Mouse (Mus musculus) limb, embryonic 15.5 days (tissue): ENCODE results near the gene 1810010D01Rik. TPM values are rescaled to one million over a fixed set of nuclear protein-coding genes. Genes with fewer than 3 reads are reported as not detected.

ENCODE experiments used
- ATAC-seq: fragments of 200-750 bp; cut with Nextera tagmentation; 2 replicates; pipeline ENCODE4 v1.8.0; 2017; ENCODE audit warnings: low read depth, moderate TSS enrichment; ENCODE audit not compliant: insufficient number of reproducible peaks, low FRiP score, low TSS enrichment
- H3K27ac ChIP-seq: fragments of 300-500 bp; sonication (generic); 2 replicates; pipeline ENCODE4 v1.5.1; 2015; ENCODE audit warnings: moderate library complexity, mild to moderate bottlenecking, inconsistent platforms
- H3K27me3 ChIP-seq: fragments of 300-500 bp; sonication (generic); 2 replicates; pipeline ENCODE4 v1.6.1; 2015; ENCODE audit warnings: inconsistent platforms
- H3K36me3 ChIP-seq: fragments of 300-500 bp; sonication (generic); 2 replicates; pipeline ENCODE4 v1.6.1; 2015; ENCODE audit warnings: inconsistent platforms
- H3K4me1 ChIP-seq: fragments of 300-500 bp; sonication (generic); 2 replicates; pipeline ENCODE4 v1.6.1; 2015; ENCODE audit warnings: inconsistent platforms
- H3K4me2 ChIP-seq: fragments of 300-500 bp; sonication (generic); 2 replicates; pipeline ENCODE4 v1.6.1; 2015; ENCODE audit warnings: mild to moderate bottlenecking, inconsistent platforms
- H3K4me3 ChIP-seq: fragments of 300-500 bp; sonication (generic); 2 replicates; pipeline ENCODE4 v1.5.1; 2015; ENCODE audit warnings: mild to moderate bottlenecking, inconsistent platforms
- H3K9ac ChIP-seq: fragments of 300-500 bp; sonication (generic); 2 replicates; pipeline ENCODE4 v1.6.1; 2015; ENCODE audit warnings: inconsistent platforms
- H3K9me3 ChIP-seq: fragments of 300-500 bp; sonication (generic); 2 replicates; pipeline ENCODE4 v1.6.1; 2016; ENCODE audit warnings: inconsistent platforms
- WGBS: fragments of 180-500 bp; shearing (Covaris S2); methylation state at CpG from one replicate; pipeline ENCODE4 v1.1.7; 2015; 5-methylcytosine and 5-hydroxymethylcytosine counted together
- polyA plus RNA-seq: library from polyadenylated mRNA; unstranded; fragments of >200 nt; fragmentation: Nextera tagmentation; extraction: Ambion mirVana; gene quantifications from 2 replicates; pipeline ENCODE4 v1.2.1, GENCODE M21; 2015

The 1810010D01Rik gene
- polyA plus RNA-seq, 1 experiment from 2014 or later, result 0.82 TPM

DNA sequence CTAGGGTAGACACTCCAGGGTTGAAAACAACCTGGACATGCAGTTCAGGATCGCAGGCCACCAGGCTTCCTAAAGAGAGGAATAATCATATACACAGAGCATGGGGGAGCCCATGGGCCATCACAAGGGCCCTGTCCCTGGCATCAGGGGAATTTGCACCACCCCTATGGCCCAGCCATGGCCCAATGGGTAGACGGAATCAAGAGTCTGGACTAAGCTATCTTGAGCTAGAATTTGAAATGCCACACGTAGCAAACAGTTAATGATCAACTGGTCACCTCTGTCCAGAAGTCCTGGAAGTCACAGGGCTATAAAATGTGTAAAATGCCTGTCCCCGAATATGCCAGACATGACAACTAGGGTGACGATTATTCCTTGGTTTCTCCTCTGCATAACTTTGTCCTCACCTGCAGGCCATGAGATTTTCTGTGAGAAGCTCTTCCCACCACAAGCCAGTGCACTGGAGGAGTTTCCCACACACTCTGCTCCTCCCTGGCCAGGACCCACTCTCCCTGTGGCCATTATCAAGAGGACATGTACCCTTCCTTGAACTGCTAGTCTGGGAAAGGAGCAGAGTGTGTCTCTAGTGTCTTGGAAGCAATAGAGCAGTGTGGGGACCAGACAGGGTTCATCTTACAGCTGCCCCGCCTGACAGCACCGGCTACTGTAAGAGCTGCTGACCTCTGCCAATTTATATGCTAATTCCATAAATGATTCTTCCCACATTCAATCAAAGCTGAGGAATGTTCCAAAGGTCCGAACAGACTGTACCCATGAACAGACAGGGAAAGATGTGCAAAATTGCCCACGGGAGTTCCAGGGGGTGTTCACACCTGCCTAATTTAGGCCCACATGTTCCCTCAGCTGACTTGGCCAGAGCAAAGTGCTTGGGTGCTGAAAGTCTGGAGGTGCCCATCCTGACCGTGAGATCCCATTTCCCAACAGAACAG is 27.2 kb upstream of the 1810010D01Rik start:
- no peak overlapping the region for H3K4me2 ChIP-seq
- H3K4me3 ChIP-seq, result no peak overlapping the region
- no peaks in the 10 kb centered on the region for H3K27me3 ChIP-seq
- no peaks in the 10 kb centered on the region for H3K36me3 ChIP-seq
- no peak overlapping the region for H3K9ac ChIP-seq
- ATAC-seq, result no peak
- no peak overlapping the region for H3K27ac ChIP-seq
- 85% methylated on average over 10 of the region's 10 CpGs for WGBS
- peaks cover 12% of the 10 kb centered on the region for H3K4me1 ChIP-seq
- no peaks in the 10 kb centered on the region for H3K9me3 ChIP-seq

DNA sequence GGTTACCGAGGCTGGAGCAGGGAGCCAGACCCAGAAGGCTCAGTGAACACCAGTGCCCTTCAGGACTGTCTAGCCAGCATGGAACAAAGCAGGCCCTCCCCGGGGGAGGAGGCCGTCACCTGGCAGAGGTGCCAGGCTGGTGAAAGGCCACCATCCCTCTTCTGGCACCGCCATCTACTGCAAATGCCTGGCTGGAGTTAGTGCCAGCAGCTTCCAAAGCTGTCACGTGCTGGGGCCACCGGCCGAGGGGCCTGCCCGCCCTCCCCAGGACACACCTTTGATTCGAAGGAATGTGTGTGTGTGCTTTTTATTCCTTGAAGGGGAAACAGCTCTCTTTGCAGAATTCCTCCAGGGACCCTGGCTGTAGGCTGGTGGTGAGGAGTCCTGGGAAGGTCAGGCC is 23.7 kb upstream of the 1810010D01Rik start:
- 58% methylated on average over 9 of the region's 9 CpGs for WGBS
- Histone ChIP-seq H3K9me3 (no peaks in the 10 kb centered on the region), H3K27me3 (no peaks in the 10 kb centered on the region), H3K4me1 (no peaks in the 10 kb centered on the region), H3K27ac (no peak overlapping the region), H3K4me2 (no peak overlapping the region), H3K36me3 (no peaks in the 10 kb centered on the region), H3K4me3 (no peak overlapping the region), H3K9ac (no peak overlapping the region)
- ATAC-seq, result no peak

DNA sequence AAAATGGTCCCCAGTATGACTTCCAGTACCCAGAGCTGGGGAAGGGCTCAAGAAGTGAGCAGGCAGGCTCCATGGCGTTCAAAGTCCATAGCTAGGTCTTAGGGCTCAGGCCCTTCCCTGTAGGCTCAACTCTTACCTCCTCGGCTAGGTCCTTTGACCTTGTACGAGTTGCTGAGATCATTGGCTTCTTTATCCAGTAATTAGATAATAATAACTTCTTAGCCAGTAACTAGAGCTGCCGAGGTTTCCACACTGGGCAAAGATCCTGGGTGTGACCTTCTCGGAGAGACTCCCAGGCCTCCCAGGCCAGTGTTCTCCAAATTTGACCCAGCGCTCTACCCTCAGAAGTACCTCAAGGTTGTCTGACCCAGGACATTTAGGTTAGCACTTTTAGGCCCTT is 18.7 kb upstream of the 1810010D01Rik start:
- H3K4me2 ChIP-seq, result no peak overlapping the region
- no peak for ATAC-seq
- WGBS, result 87% methylated on average over 6 of the region's 6 CpGs

DNA sequence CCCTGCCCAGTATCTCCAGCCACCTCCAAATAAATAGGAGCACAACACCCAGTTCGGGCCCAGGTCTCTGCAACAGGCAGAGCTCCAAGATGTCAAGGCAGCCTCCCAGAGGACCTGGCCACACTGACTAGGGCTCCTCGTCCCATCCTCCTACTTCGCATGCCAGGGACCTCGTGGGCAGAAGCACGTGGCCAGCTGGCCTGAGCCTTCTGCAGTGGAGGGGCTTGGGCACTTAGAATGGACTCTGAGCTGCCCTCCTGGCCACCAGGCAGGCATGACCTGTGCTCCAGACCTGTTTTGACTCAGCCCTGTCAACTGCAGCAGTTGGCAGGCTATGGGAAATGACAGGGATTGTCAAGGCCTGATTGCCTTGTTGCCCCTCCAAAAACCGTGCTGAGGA is 17.7 kb upstream of the 1810010D01Rik start:
- no peak for ATAC-seq
- 81% methylated on average over 6 of the region's 6 CpGs for WGBS

More for the DNA sequence above, 18.7 kb upstream of the 1810010D01Rik start:
- no peaks in the 10 kb centered on the region for H3K36me3 ChIP-seq
- no peak overlapping the region for H3K27ac ChIP-seq
- H3K27me3 ChIP-seq, result no peaks in the 10 kb centered on the region
- no peaks in the 10 kb centered on the region for H3K9me3 ChIP-seq
- H3K9ac ChIP-seq, result no peak overlapping the region
- H3K4me1 ChIP-seq, result peaks cover 15% of the 10 kb centered on the region
- H3K4me3 ChIP-seq, result no peak overlapping the region

DNA sequence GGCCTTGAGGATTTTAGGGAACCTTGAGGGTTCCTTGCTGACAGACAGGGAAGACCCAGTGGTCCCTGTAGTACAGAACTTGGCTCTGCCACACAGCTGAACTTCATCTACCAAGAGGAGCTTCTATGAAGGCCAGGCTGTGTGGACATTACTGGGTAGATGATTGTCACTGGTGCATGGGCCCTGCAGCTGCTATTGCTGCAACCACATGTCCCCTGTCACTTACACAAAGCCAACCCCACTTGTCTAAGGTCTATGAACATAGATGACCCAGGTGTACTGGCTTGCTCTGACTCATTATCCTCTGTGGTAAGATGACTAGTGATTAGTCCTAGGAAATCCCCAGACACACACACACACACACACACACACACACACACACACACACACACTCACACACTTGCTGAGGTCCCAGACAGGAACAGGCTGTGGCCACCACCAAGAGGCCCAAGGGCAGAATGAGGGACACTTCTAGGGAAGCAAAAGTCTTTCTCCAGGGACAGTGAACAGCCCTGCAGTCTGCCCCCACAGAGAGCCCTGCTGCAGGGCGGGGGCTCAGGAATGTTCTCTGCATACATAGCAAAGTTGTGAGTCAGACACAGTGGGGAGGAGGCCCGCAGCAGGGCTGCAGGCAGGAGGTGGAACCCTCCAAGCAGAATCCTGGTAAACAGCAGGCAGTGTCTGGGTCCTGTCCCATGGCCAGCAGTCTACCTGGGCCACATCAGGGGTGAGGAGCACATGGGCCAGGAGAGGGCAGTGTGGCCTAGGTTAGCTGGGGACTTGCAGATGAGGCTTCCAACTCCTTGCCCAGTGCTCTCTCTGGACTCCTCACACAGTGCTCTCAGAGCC is 14.1 kb upstream of the 1810010D01Rik start:
- 0% methylated on average over 2 of the region's 2 CpGs for WGBS
- no peaks in the 10 kb centered on the region for H3K36me3 ChIP-seq
- peak overlapping the region; percentile 81 for H3K27ac ChIP-seq
- peaks cover 28% of the 10 kb centered on the region for H3K4me1 ChIP-seq
- H3K4me2 ChIP-seq, result no peak overlapping the region
- no peaks in the 10 kb centered on the region for H3K9me3 ChIP-seq
- H3K27me3 ChIP-seq, result no peaks in the 10 kb centered on the region
- no peak overlapping the region for H3K4me3 ChIP-seq
- ATAC-seq, result peak; percentile 86
- H3K9ac ChIP-seq, result no peak overlapping the region

More for the DNA sequence above, 17.7 kb upstream of the 1810010D01Rik start:
- no peak overlapping the region for H3K4me3 ChIP-seq
- H3K9me3 ChIP-seq, result no peaks in the 10 kb centered on the region
- H3K9ac ChIP-seq, result no peak overlapping the region
- no peaks in the 10 kb centered on the region for H3K27me3 ChIP-seq
- peaks cover 18% of the 10 kb centered on the region for H3K4me1 ChIP-seq
- H3K4me2 ChIP-seq, result no peak overlapping the region
- no peaks in the 10 kb centered on the region for H3K36me3 ChIP-seq
- no peak overlapping the region for H3K27ac ChIP-seq

DNA sequence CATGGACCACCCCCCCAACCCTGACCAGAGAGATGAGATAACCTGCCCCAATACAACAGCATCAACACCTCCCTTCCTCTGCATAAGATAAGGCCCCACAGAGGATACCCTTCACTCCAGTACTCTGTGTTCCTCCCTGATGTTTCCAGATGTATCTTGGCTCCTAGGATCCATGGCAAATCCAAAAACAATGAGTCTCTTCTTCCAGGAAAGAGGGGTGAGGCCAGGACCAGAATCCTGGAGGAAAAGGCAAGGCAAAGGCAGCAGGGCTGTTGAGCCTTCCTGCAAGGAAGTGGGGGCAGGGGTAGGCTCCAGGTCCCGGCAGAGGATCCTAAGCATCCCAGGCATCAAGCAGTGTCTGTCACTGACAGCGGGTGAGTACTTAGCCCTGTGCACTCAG is 13.4 kb upstream of the 1810010D01Rik start:
- Histone ChIP-seq H3K4me1 (peaks cover 35% of the 10 kb centered on the region), H3K4me2 (no peak overlapping the region), H3K9me3 (no peaks in the 10 kb centered on the region), H3K9ac (no peak overlapping the region), H3K27me3 (no peaks in the 10 kb centered on the region), H3K4me3 (no peak overlapping the region), H3K27ac (peak overlapping the region; percentile 81), H3K36me3 (no peaks in the 10 kb centered on the region)
- ATAC-seq, result no peak
- WGBS, result 64% methylated on average over 2 of the region's 2 CpGs

DNA sequence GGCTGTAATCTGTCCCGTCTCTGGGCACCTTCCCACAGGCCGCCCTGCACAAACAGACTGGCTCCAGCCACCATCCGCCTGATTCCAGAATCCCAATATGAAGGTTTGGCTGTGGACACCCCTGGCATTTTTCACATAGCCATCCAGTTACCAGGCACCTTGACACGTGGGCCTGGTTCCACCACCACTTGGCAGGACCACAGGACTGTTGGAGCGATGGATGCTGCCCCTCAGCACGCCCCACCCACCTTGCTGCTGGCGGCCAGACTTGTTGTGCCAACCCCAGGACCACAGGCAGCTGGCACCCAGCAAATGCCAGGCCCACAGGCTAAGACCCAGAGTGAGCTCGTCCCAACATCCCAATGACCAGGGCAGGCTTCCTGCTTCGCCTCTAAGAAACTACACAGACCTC is 11.5 kb upstream of the 1810010D01Rik start:
- Histone ChIP-seq H3K4me3 (no peak overlapping the region), H3K4me2 (no peak overlapping the region), H3K4me1 (peaks cover 40% of the 10 kb centered on the region), H3K27me3 (no peaks in the 10 kb centered on the region), H3K9ac (no peak overlapping the region), H3K9me3 (no peaks in the 10 kb centered on the region), H3K36me3 (no peaks in the 10 kb centered on the region), H3K27ac (peak overlapping the region; percentile 59; the same call in 1 of the 2 replicates)
- ATAC-seq, result no peak
- WGBS, result 79% methylated on average over 9 of the region's 9 CpGs

DNA sequence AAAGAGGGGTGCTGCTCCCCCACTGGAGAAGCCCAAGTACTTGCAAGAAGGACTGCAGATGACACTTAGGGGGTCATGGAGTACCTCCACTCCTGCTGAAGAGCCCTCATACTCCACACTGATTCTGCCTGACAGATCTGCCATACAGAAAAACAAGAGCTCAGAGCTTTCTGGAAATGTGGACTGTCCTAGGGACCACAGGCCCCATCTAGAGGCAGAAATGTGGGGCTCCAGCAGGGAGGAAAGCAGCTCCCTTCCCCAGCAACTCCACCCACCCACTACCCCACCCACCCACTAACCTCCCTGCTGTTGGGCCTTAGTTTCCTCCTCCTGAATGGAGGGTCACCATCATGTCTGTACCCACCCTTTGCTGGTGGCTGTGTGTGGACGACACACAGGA is 8.7 kb upstream of the 1810010D01Rik start:
- no peaks in the 10 kb centered on the region for H3K36me3 ChIP-seq
- no peak overlapping the region for H3K9ac ChIP-seq
- H3K4me2 ChIP-seq, result no peak overlapping the region
- WGBS, result 56% methylated on average over 1 of the region's 1 CpGs
- no peak overlapping the region for H3K27ac ChIP-seq
- no peaks in the 10 kb centered on the region for H3K9me3 ChIP-seq
- ATAC-seq, result no peak
- peaks cover 35% of the 10 kb centered on the region for H3K4me1 ChIP-seq
- no peak overlapping the region for H3K4me3 ChIP-seq
- H3K27me3 ChIP-seq, result no peaks in the 10 kb centered on the region

DNA sequence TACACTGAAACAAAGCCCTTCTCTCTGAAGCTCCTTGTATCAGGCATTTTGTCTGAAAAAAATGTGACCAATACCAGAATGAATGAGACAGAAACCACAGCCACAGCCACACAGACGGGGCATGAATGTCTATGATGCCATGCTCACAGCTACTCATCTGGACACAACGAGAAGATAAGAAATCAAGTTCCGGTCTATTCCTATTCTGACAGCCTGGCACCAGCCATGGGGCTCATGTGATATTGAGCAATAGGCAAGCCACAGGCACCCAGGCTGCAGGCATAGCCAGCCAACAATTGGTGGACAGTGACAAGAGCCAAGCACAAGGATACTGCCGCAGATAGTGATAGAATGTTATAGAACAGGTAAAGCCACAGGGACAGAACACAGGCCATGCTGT is 7.6 kb upstream of the 1810010D01Rik start:
- Histone ChIP-seq H3K4me3 (no peak overlapping the region), H3K27ac (no peak overlapping the region), H3K4me1 (peaks cover 41% of the 10 kb centered on the region), H3K9ac (no peak overlapping the region), H3K9me3 (no peaks in the 10 kb centered on the region), H3K36me3 (no peaks in the 10 kb centered on the region), H3K27me3 (no peaks in the 10 kb centered on the region), H3K4me2 (no peak overlapping the region)
- WGBS, result 79% methylated on average over 4 of the region's 4 CpGs
- no peak for ATAC-seq

DNA sequence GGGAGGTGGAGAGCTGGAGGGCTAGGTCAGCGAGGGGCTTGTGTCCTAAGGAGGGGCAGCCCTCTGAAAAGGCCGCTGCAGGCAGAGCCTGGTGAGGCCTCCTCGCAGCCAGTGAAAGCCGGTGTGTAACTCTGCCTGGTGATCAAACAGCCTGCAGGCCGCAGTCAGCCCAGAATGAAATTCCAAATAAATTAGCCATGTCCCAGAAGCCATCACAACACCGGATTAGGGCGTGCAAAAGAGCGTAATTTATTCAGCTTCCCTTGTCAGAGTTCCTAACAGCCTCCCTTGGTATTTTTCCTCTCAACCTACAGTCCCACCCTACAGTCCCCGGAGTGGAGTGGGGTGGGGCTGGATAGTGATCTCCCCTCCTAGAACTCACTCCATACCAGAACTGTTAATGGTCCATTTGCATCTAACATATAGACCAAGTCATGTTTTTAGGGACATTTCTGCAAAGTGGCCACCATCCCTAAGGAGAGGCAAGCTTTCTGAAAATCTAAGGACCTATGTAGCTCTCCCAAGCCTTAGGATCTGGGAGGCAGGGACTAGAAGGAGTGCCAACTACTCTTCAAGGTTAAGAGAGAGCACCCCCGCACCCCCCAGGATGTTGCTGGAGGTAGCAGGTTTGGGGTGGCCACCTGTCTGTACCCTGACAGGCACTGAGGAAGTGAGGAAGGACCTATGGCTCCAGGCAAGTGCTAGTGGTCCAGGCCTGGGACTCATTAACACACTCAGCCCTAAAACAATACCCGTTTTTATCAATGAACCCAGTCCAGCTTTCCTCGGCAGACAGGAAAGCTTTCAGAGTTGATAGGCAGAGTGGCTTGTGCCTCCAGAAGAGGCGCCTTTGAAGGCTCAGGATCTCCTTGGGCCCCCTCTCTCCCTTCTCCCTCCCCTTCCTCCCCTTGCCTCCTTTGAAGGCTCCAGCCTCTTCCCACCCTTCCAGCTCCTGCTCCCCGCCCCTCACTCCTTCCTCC is 4.1 kb upstream of the 1810010D01Rik start:
- WGBS, result 19% methylated on average over 14 of the region's 14 CpGs
- no peaks in the 10 kb centered on the region for H3K9me3 ChIP-seq
- no peak overlapping the region for H3K4me3 ChIP-seq
- H3K36me3 ChIP-seq, result no peaks in the 10 kb centered on the region
- peaks cover 40% of the 10 kb centered on the region for H3K4me1 ChIP-seq
- ATAC-seq, result 0 out of 2 replicates have a peak, but pooled peaks have one; percentile 22
- peak overlapping the region; percentile 84 for H3K27ac ChIP-seq
- H3K4me2 ChIP-seq, result no peak overlapping the region
- H3K27me3 ChIP-seq, result no peaks in the 10 kb centered on the region
- H3K9ac ChIP-seq, result no peak overlapping the region

DNA sequence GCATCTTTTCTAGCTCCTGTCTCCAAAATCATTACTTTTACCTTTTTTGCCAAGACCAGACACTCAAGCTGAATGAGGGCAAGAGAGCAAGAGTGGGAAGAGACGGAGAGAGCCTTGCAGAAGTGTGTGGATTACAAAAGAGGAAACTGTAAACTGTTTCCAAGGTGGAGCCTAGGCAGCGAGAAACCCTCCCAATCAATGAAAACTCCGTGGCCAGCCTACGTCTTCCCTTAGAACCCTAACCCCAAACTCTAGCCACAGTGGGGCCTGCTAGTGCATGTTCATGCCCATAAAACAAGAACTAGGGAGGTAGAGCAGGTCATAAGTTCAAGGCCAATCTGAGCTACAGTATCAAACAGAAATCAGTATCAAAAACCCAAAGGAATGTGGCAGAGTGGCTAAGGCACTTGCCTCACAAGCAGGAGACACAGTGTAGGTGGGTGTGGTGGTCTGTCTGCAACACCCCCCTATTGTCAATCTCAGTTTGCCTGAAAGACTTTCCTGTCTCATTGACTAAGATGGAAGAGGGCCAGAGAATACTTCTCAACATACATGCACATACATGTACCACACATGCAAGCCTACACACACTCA is 2.7 kb upstream of the 1810010D01Rik start:
- no peak overlapping the region for H3K27ac ChIP-seq
- no peak for ATAC-seq
- H3K4me2 ChIP-seq, result no peak overlapping the region
- H3K4me3 ChIP-seq, result no peak overlapping the region
- H3K9ac ChIP-seq, result no peak overlapping the region
- no peaks in the 10 kb centered on the region for H3K27me3 ChIP-seq
- H3K4me1 ChIP-seq, result peaks cover 43% of the 10 kb centered on the region
- 47% methylated on average over 4 of the region's 4 CpGs for WGBS
- H3K9me3 ChIP-seq, result no peaks in the 10 kb centered on the region
- H3K36me3 ChIP-seq, result no peaks in the 10 kb centered on the region
